Mouse (Mus musculus): ENCODE data around the gene Gaa. TPM values are rescaled to one million over a fixed set of nuclear protein-coding genes. Genes with fewer than 3 reads are reported as not detected.
"Not testable (repeated sequence)": the region's sequence is repeated elsewhere in the genome, so short reads cannot be mapped to it uniquely, and the experiment has no call there.

Gaa gene
- polyA plus RNA-seq, 1 experiment from 2014 or later = 74.7 TPM

GRCm38 (mm10) chr11:119267241-119267674 lies 429 bp upstream of the Gaa start:
- Histone ChIP-seq H3K4me2 (ENCODE audit: low read depth, low read length) (peak overlapping the region; percentile 69), H3K4me1 (ENCODE audit: control insufficient read depth, insufficient read depth, low read length) (peaks cover 8% of the 10 kb centered on the region), H3K9ac (ENCODE audit: low read length) (peak overlapping the region; percentile 83), H3K27me3 (ENCODE audit: control insufficient read depth, insufficient read depth, low read length) (no peaks in the 10 kb centered on the region), H3K36me3 (ENCODE audit: control insufficient read depth, insufficient read depth, low read length) (no peaks in the 10 kb centered on the region), H3K4me3 (replicated peaks; ENCODE audit: low read length) (peak overlapping the region; percentile 74), H3K9me3 (replicated peaks; ENCODE audit: control insufficient read depth, low read length) (no peaks in the 10 kb centered on the region), H3K27ac (ENCODE audit: low read length) (no peak overlapping the region)
- 44% methylated on average over 6 of the region's 6 CpGs for WGBS
- ATAC-seq (ENCODE audit: insufficient read depth, low FRiP score) = 0 out of 2 replicates have a peak, but pooled peaks have one; percentile 6

- Histone ChIP-seq H3K4me2 (ENCODE audit: low read depth, low read length) (peak overlapping the region; percentile 69), H3K9me3 (replicated peaks; ENCODE audit: control insufficient read depth, low read length) (no peaks in the 10 kb centered on the region), H3K4me3 (replicated peaks; ENCODE audit: low read length) (peak overlapping the region; percentile 74), H3K9ac (ENCODE audit: low read length) (peak overlapping the region; percentile 83), H3K36me3 (ENCODE audit: control insufficient read depth, insufficient read depth, low read length) (no peaks in the 10 kb centered on the region), H3K27me3 (ENCODE audit: control insufficient read depth, insufficient read depth, low read length) (no peaks in the 10 kb centered on the region), H3K27ac (ENCODE audit: low read length) (peak overlapping the region; percentile 44; the same call in 1 of the 2 replicates), H3K4me1 (ENCODE audit: control insufficient read depth, insufficient read depth, low read length) (peaks cover 8% of the 10 kb centered on the region)
- 75% methylated on average over 16 of the region's 16 CpGs for WGBS
- ATAC-seq (ENCODE audit: insufficient read depth, low FRiP score) = no peak
Measured at GRCm38 (mm10) chr11:119268557-119269195, 989 bp downstream of the Gaa start.

GRCm38 (mm10) chr11:119272492-119272891 lies 4.8 kb downstream of the Gaa start:
- not testable (repeated sequence) for H3K4me3 ChIP-seq (replicated peaks; ENCODE audit: low read length); ATAC-seq (ENCODE audit: insufficient read depth, low FRiP score); H3K36me3 ChIP-seq (ENCODE audit: control insufficient read depth, insufficient read depth, low read length); H3K4me2 ChIP-seq (ENCODE audit: low read depth, low read length); H3K4me1 ChIP-seq (ENCODE audit: control insufficient read depth, insufficient read depth, low read length); H3K9ac ChIP-seq (ENCODE audit: low read length); H3K27me3 ChIP-seq (ENCODE audit: control insufficient read depth, insufficient read depth, low read length); H3K9me3 ChIP-seq (replicated peaks; ENCODE audit: control insufficient read depth, low read length); H3K27ac ChIP-seq (ENCODE audit: low read length)
- WGBS = 62% methylated on average over 3 of the region's 3 CpGs

GRCm38 (mm10) chr11:119273186-119273930 lies 5.7 kb downstream of the Gaa start:
- no peaks in the 10 kb centered on the region for H3K9me3 ChIP-seq (replicated peaks; ENCODE audit: control insufficient read depth, low read length)
- H3K36me3 ChIP-seq (ENCODE audit: control insufficient read depth, insufficient read depth, low read length) = peaks cover 9% of the 10 kb centered on the region; the same call in 1 of the 2 replicates
- H3K4me1 ChIP-seq (ENCODE audit: control insufficient read depth, insufficient read depth, low read length) = peaks cover 4% of the 10 kb centered on the region; the same call in 1 of the 2 replicates
- no peak overlapping the region for H3K4me3 ChIP-seq (replicated peaks; ENCODE audit: low read length)
- H3K27me3 ChIP-seq (ENCODE audit: control insufficient read depth, insufficient read depth, low read length) = no peaks in the 10 kb centered on the region
- ATAC-seq (ENCODE audit: insufficient read depth, low FRiP score) = no peak
- H3K27ac ChIP-seq (ENCODE audit: low read length) = no peak overlapping the region
- WGBS = 81% methylated on average over 8 of the region's 8 CpGs
- no peak overlapping the region for H3K4me2 ChIP-seq (ENCODE audit: low read depth, low read length)
- no peak overlapping the region for H3K9ac ChIP-seq (ENCODE audit: low read length)

GRCm38 (mm10) chr11:119281030-119281429 lies 13.3 kb downstream of the Gaa start:
- H3K27ac ChIP-seq (ENCODE audit: low read length) = no peak overlapping the region
- peaks cover 13% of the 10 kb centered on the region; the same call in 1 of the 2 replicates for H3K36me3 ChIP-seq (ENCODE audit: control insufficient read depth, insufficient read depth, low read length)
- no peaks in the 10 kb centered on the region for H3K4me1 ChIP-seq (ENCODE audit: control insufficient read depth, insufficient read depth, low read length)
- ATAC-seq (ENCODE audit: insufficient read depth, low FRiP score) = peak; percentile 71; the same call in 1 of the 2 replicates
- no peaks in the 10 kb centered on the region for H3K9me3 ChIP-seq (replicated peaks; ENCODE audit: control insufficient read depth, low read length)
- H3K4me2 ChIP-seq (ENCODE audit: low read depth, low read length) = no peak overlapping the region
- no peaks in the 10 kb centered on the region for H3K27me3 ChIP-seq (ENCODE audit: control insufficient read depth, insufficient read depth, low read length)
- H3K9ac ChIP-seq (ENCODE audit: low read length) = no peak overlapping the region
- 71% methylated on average over 15 of the region's 15 CpGs for WGBS
- H3K4me3 ChIP-seq (replicated peaks; ENCODE audit: low read length) = no peak overlapping the region

GRCm38 (mm10) chr11:119285791-119286527 lies 18.3 kb downstream of the Gaa start:
- Histone ChIP-seq H3K4me1 (ENCODE audit: control insufficient read depth, insufficient read depth, low read length) (no peaks in the 10 kb centered on the region), H3K9me3 (replicated peaks; ENCODE audit: control insufficient read depth, low read length) (no peaks in the 10 kb centered on the region), H3K27ac (ENCODE audit: low read length) (no peak overlapping the region), H3K9ac (ENCODE audit: low read length) (no peak overlapping the region), H3K4me3 (replicated peaks; ENCODE audit: low read length) (no peak overlapping the region), H3K27me3 (ENCODE audit: control insufficient read depth, insufficient read depth, low read length) (no peaks in the 10 kb centered on the region), H3K36me3 (ENCODE audit: control insufficient read depth, insufficient read depth, low read length) (peaks cover 36% of the 10 kb centered on the region), H3K4me2 (ENCODE audit: low read depth, low read length) (no peak overlapping the region)
- WGBS = 61% methylated on average over 9 of the region's 9 CpGs
- ATAC-seq (ENCODE audit: insufficient read depth, low FRiP score) = no peak

GRCm38 (mm10) chr11:119287207-119287992 lies 19.7 kb downstream of the Gaa start:
- no peak for ATAC-seq (ENCODE audit: insufficient read depth, low FRiP score)
- WGBS = 86% methylated on average over 20 of the region's 20 CpGs

GRCm38 (mm10) chr11:119292861-119293260 lies 25.2 kb downstream of the Gaa start:
- not testable (repeated sequence) for H3K27me3 ChIP-seq (ENCODE audit: control insufficient read depth, insufficient read depth, low read length); ATAC-seq (ENCODE audit: insufficient read depth, low FRiP score); H3K9ac ChIP-seq (ENCODE audit: low read length); H3K4me2 ChIP-seq (ENCODE audit: low read depth, low read length); H3K4me1 ChIP-seq (ENCODE audit: control insufficient read depth, insufficient read depth, low read length); H3K9me3 ChIP-seq (replicated peaks; ENCODE audit: control insufficient read depth, low read length); H3K27ac ChIP-seq (ENCODE audit: low read length); H3K4me3 ChIP-seq (replicated peaks; ENCODE audit: low read length)
- H3K36me3 ChIP-seq (ENCODE audit: control insufficient read depth, insufficient read depth, low read length) = peaks cover 69% of the 10 kb centered on the region
- WGBS = 93% methylated on average over 8 of the region's 8 CpGs

More at GRCm38 (mm10) chr11:119287207-119287992, 19.7 kb downstream of the Gaa start:
- H3K4me1 ChIP-seq (ENCODE audit: control insufficient read depth, insufficient read depth, low read length) = no peaks in the 10 kb centered on the region
- H3K9me3 ChIP-seq (replicated peaks; ENCODE audit: control insufficient read depth, low read length) = no peaks in the 10 kb centered on the region
- no peaks in the 10 kb centered on the region for H3K27me3 ChIP-seq (ENCODE audit: control insufficient read depth, insufficient read depth, low read length)
- H3K4me2 ChIP-seq (ENCODE audit: low read depth, low read length) = no peak overlapping the region
- no peak overlapping the region for H3K9ac ChIP-seq (ENCODE audit: low read length)
- H3K4me3 ChIP-seq (replicated peaks; ENCODE audit: low read length) = no peak overlapping the region
- peaks cover 45% of the 10 kb centered on the region for H3K36me3 ChIP-seq (ENCODE audit: control insufficient read depth, insufficient read depth, low read length)
- no peak overlapping the region for H3K27ac ChIP-seq (ENCODE audit: low read length)
